Mouse (Mus musculus) adrenal gland, postnatal 4 days (tissue): Measurements from ENCODE around the gene Actb. TPM values are rescaled to one million over a fixed set of nuclear protein-coding genes. Genes with fewer than 3 reads are reported as not detected.
A peak's percentile ranks its signal among the peaks of the same experiment; 100 is the strongest.

Experiments
- DNase-seq, 2 experiments: peaks; one replicate each; pipeline ENCODE4 v3.0.0; 2021 to 2022; ENCODE audit warnings: low spot score in 2 of 2, mixed read lengths in 2 of 2
- total RNA-seq, 2 experiments: library from RNA; stranded (reverse); gene quantifications; 2 replicates each; pipeline ENCODE4 v1.2.3; 2021

The Actb gene
- total RNA-seq, 2 experiments from 2014 or later: 3,089 to 3,273 TPM

- DNase-seq: no peak
Observed at GRCm38 (mm10) chr5:142923781-142924180, 17.2 kb upstream of the Actb start.

GRCm38 (mm10) chr5:142922251-142922650 is 15.7 kb upstream of the Actb start:
- no peak for DNase-seq

- DNase-seq: no peak
Observed at GRCm38 (mm10) chr5:142921074-142921459, 14.5 kb upstream of the Actb start.

GRCm38 (mm10) chr5:142920311-142921073 is 13.9 kb upstream of the Actb start:
- DNase-seq: peak in 1 of 2 experiments; percentile 61

GRCm38 (mm10) chr5:142917402-142917801 is 10.8 kb upstream of the Actb start:
- no peak for DNase-seq

- no peak for DNase-seq
Observed at GRCm38 (mm10) chr5:142916593-142916992, 10.0 kb upstream of the Actb start.

GRCm38 (mm10) chr5:142915231-142915630 is 8.7 kb upstream of the Actb start:
- DNase-seq: no peak

DNA sequence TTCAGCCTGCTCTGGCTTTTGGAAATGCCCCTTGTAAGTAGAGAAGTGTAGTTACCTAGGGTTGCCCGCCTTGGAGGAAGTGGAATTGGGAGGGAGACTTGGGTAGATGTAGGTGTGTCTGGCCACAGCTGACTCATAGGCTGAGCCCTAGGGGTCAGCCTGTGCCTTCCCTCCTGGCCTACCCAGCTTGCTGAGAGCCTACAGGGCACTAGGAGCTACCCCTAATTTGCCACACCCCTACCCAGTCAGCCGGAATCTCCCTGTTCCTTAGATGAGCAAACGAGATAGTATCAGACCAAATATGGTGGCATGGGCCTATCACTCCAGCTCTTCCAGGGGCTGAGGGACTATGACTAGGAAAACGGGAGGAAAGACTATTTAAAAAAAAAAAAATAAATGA is 6.2 kb upstream of the Actb start:
- DNase-seq: no peak

GRCm38 (mm10) chr5:142912320-142912719 is 5.8 kb upstream of the Actb start:
- no peak for DNase-seq

DNA sequence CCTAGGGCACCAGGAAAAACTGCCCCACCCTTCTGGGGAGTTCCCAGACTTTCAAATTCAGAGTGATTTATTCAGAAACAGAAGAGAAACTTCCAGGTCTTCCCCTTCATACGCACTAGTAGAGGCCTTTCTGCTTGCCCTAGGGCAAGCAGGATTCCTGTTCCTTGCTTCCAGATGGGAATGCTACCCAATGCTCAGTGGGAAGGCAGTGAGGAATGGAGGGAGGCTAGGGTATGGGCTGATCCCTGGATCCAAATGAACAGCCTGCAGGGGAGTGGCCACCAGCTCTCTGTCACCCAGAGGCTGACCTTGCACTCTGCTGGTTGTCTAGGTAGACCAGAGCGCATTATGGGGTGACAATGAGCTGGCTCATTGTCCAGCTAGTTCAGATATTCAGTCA is 5.1 kb upstream of the Actb start:
- no peak for DNase-seq

DNA sequence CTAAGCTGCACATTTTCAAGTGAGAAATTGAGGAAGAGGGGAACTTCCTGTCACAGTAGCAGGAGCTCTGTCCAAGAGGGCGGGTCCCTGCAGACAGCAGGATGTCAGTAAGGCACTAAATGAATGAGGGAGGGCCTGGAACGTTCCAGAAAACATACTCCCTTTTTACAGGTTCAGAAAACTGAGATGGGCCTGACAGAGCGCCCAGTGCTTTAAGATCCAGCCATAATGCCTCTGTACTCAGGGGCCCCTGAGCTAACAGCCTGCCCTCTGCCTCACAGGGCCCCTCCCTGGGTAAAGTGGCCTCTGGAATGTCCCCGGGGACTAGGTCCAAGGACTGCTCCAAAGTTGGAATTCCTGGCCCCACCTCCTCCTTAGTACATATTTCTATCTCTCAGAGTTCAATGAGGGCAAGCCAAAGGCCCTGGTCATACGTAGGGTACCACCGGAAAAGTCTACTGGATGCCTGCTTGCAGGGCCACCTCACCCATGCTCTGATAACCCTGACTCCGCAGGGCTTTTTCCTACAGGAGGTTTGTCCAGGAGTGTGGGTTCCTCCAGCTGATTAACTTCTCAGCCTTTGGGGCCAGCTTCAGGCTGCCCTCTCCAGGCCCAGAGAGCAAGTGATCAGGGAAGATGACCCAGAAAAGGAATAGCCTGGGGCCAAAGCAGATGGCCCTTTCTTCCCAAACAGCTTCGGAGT is 3.2 kb upstream of the Actb start:
- DNase-seq: no peak

DNA sequence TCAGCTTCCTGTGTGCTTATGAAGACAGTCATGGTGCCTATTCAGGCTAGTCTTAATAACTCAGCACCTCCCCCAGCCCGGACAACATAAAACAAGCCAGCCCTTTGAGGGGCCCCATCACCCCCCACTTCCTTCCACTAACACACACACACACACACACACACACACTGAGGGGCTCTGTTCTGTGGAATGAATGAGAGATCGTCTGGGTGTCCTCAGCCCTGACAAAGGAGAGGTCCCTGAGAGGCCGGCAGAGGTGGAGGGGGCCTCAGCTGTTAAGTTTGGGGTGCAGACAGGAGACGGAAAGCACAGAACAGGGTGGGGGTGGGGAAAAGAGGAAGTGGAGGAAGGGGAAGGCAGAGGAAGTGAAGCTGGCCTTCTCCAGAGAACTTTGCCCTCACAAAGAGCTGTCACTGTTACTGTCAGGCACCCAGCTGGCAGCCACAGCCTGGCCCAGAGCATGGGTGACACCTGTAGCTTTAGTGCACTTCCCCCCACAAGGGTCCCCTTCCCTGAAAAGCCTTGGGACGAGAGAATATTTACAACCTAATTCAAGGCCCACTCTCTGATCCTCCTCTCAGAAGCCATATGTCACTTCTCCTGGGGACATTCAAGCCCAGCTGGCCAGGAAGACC is 2.5 kb upstream of the Actb start:
- DNase-seq: no peak

- DNase-seq: peak in 1 of 2 experiments; percentile 75
Observed at GRCm38 (mm10) chr5:142907803-142908559, 1.4 kb upstream of the Actb start.

DNA sequence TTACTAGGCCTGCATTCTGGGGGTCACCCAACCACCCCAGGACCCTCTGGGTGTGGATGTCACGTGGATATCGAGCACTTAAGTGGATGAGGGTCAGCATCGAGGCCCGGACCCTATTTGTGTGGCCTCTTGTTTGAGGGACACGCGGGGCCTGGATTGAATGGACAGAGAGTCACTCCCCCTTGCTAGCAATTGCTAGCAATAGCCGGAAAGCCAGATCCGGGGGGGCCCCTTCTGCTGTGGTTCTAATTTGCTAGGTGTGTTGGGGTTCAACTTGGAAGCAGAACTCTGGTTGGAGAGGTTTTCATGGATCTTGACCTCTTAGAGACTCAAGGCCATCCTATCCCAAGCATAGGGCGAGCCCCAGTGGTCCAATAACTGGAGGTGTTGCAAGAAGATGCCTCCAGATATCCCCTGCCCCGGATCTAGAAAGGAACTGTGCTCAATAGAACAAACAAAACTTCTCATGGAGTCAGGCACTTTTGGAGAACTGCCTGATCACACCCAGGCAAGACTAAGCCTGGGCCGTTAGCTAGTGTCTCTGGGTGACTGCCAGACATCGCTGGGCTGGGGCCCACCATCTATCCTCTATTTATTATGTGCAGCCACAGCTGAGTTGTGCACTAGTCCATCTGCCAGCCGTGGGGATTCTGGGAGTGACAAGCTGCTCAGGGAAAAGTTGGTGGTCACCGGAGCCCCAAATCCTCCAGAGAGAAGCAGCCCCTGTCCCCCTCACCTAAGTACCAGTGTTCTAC is 671 bp upstream of the Actb start:
- DNase-seq: no peak

GRCm38 (mm10) chr5:142905725-142906531 is 626 bp downstream of the Actb start:
- DNase-seq: peak; percentile 98 to 99

DNA sequence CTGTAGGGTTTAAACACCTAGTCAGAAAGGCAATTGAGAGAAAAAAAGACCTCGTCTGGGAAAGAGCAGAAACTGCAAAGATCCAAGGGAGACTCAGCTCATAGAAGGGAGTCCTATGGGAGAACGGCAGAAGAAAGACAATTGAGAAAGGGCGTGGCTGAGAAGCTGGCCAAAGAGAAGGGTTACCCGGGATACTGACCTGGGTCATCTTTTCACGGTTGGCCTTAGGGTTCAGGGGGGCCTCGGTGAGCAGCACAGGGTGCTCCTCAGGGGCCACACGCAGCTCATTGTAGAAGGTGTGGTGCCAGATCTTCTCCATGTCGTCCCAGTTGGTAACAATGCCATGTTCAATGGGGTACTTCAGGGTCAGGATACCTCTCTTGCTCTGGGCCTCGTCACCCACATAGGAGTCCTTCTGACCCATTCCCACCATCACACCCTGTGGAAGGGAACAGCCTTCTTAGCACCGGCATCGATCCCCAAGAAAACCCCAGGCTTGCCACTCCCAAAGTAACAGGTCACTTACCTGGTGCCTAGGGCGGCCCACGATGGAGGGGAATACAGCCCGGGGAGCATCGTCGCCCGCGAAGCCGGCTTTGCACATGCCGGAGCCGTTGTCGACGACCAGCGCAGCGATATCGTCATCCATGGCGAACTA is 1.4 kb downstream of the Actb start:
- DNase-seq: no peak

GRCm38 (mm10) chr5:142904208-142905037 is 2.1 kb downstream of the Actb start:
- no peak for DNase-seq

GRCm38 (mm10) chr5:142903470-142904207 is 2.9 kb downstream of the Actb start:
- DNase-seq: no peak
